Mouse (Mus musculus) heart, embryonic 11.5 days (tissue): Measurements from ENCODE around the gene Tspan31. TPM values are rescaled to one million over a fixed set of nuclear protein-coding genes. Genes with fewer than 3 reads are reported as not detected.

ENCODE experiments used
- ATAC-seq: fragments of 200-750 bp; cut with Nextera tagmentation; replicated peaks from 2 replicates; pipeline ENCODE4 v1.8.0; 2017; ENCODE audit warnings: moderate library complexity; ENCODE audit not compliant: insufficient number of reproducible peaks, low FRiP score, low TSS enrichment
- H3K27ac ChIP-seq: fragments of 300-500 bp; sonication (generic); 2 replicates; pipeline ENCODE4 v1.5.1; 2014; ENCODE audit warnings: mild to moderate bottlenecking, low read depth, low read length
- H3K27me3 ChIP-seq: fragments of 300-500 bp; sonication (generic); 2 replicates; pipeline ENCODE4 v1.6.1; 2014; ENCODE audit warnings: mild to moderate bottlenecking, low read length, mixed read lengths; ENCODE audit not compliant: control insufficient read depth, insufficient read depth
- H3K36me3 ChIP-seq: fragments of 300-500 bp; sonication (generic); 2 replicates; pipeline ENCODE4 v1.6.1; 2014; ENCODE audit warnings: mild to moderate bottlenecking, low read length, moderate library complexity, mixed read lengths; ENCODE audit not compliant: control insufficient read depth, insufficient read depth
- H3K4me1 ChIP-seq: fragments of 300-500 bp; sonication (generic); 2 replicates; pipeline ENCODE4 v1.6.1; 2014; ENCODE audit warnings: low read length; ENCODE audit not compliant: control insufficient read depth, insufficient read depth
- H3K4me2 ChIP-seq: fragments of 300-500 bp; sonication (generic); 2 replicates; pipeline ENCODE4 v1.6.1; 2014; ENCODE audit warnings: mild to moderate bottlenecking, moderate library complexity
- H3K4me3 ChIP-seq: fragments of 300-500 bp; sonication (generic); 2 replicates; pipeline ENCODE4 v1.5.1; 2014; ENCODE audit warnings: low read depth, low read length
- H3K9ac ChIP-seq: fragments of 300-500 bp; sonication (generic); 2 replicates; pipeline ENCODE4 v1.6.1; 2014; ENCODE audit warnings: mild to moderate bottlenecking, low read depth, low read length, moderate library complexity
- H3K9me3 ChIP-seq: fragments of 300-500 bp; sonication (generic); replicated peaks from 2 replicates; pipeline ENCODE4 v1.6.1; 2016; ENCODE audit warnings: low read length; ENCODE audit not compliant: control insufficient read depth
- WGBS: fragments of 180-500 bp; shearing (Covaris S2); extraction: QIAGEN DNeasy Blood & Tissue Kit; methylation state at CpG from one replicate; pipeline ENCODE4 v1.1.7; 2014; ENCODE audit not compliant: insufficient replicate concordance; 5-methylcytosine and 5-hydroxymethylcytosine counted together
- polyA plus RNA-seq: library from polyadenylated mRNA; unstranded; fragments of >200 nt; fragmentation: Nextera tagmentation; extraction: Ambion mirVana; gene quantifications from 2 replicates; pipeline ENCODE4 v1.2.1, GENCODE M21; 2014

The Tspan31 gene
- polyA plus RNA-seq, 1 experiment from 2014 or later: 115 TPM

- no peak overlapping the region for H3K9ac ChIP-seq
- no peaks in the 10 kb centered on the region for H3K36me3 ChIP-seq
- peak overlapping the region; percentile 33 for H3K4me3 ChIP-seq
- no peaks in the 10 kb centered on the region for H3K9me3 ChIP-seq
- H3K4me2 ChIP-seq: peak overlapping the region; percentile 56
- H3K27ac ChIP-seq: no peak overlapping the region
- peaks cover 12% of the 10 kb centered on the region for H3K4me1 ChIP-seq
- H3K27me3 ChIP-seq: peaks cover 86% of the 10 kb centered on the region
- WGBS: 2% methylated on average over 48 of the region's 48 CpGs
- no peak for ATAC-seq
Measured at GRCm38 (mm10) chr10:127080901-127081780, 11.1 kb upstream of the Tspan31 start.

DNA sequence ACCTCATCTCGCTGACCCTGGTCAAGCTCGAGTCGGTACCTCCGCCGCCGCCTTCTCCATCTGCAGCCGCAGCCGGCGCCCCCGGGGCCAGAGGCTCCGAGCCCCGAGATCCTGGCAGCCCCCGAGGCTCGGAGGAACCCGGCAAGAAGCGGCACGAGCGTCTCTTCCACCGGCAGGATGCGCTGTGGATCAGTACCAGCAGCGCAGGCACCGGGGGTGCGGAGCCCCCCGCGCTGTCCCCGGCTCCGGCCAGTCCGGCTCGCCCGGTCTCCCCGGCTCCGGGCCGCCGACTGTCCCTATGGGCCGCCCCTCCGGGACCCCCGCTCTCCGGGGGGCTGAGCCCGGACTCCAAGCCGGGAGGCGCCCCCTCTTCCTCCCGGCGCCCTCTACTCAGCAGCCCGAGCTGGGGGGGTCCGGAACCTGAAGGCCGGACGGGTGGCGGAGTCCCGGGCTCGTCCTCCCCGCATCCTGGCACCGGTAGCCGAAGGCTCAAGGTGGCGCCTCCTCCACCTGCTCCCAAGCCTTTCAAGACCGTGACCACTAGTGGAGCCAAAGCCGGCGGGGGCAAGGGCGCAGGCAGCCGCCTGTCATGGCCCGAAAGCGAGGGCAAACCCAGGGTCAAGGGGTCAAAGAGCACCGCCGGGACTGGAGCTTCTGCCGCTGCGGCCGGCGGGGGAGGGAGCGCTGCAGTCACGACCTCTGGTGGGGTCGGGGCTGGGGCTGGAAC is 9.8 kb upstream of the Tspan31 start:
- Histone ChIP-seq H3K9ac (0 out of 2 replicates have a peak overlapping the region, but pooled peaks have one; percentile 28), H3K27ac (no peak overlapping the region), H3K27me3 (peaks cover 94% of the 10 kb centered on the region), H3K36me3 (no peaks in the 10 kb centered on the region), H3K9me3 (no peaks in the 10 kb centered on the region), H3K4me1 (peaks cover 12% of the 10 kb centered on the region), H3K4me2 (peak overlapping the region; percentile 62), H3K4me3 (peak overlapping the region; percentile 41)
- no peak for ATAC-seq
- 2% methylated on average over 70 of the region's 70 CpGs for WGBS

DNA sequence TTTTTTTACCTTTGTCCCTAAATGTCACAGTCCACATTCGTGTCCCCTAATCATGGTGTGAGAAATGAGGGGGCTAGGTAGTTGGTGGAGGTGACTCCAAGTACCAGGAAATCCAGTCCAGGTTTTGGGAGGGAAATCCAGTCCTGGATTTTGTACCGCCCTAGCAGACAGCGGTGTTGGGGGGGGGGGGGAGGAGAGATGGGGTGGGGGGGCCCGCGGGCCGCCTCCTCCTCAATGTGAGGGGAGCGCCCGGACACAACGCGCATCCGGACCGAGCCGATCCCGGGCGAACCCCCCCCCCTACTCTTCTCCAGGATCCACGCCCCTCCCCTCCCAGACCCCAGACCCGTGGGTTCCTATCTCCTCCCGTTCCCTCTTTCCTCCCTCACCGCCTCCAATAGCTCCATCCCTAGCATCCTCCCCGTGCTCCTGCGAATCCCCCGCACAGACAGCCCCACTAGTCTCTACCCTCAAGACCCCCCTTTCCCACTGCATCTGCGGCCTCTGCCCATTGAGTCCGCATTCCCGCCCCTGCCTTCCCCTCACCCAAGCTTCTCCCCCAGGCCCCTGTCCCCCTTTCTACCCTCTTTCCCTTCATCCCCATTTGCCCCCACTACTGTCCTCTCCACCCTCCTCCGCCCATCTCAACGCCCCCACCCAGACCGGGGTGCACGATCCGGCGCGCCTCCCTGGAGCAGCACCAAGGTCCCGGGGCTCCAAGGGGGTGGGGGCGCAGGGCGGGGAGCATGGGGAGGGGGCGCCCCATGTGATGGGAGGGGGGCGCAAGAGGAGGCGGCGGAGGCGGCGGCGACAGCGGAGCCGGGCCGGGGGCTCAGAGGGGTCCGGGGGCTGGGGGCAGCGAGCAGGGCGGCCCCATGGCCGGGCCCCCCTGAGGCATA is 8.9 kb upstream of the Tspan31 start:
- peaks cover 12% of the 10 kb centered on the region for H3K4me1 ChIP-seq
- no peak for ATAC-seq
- peak overlapping the region; percentile 62 for H3K4me2 ChIP-seq
- no peaks in the 10 kb centered on the region for H3K36me3 ChIP-seq
- WGBS: 1% methylated on average over 41 of the region's 49 CpGs
- H3K27ac ChIP-seq: no peak overlapping the region
- no peaks in the 10 kb centered on the region for H3K9me3 ChIP-seq
- no peak overlapping the region for H3K9ac ChIP-seq
- peak overlapping the region; percentile 41 for H3K4me3 ChIP-seq
- peaks cover 85% of the 10 kb centered on the region for H3K27me3 ChIP-seq

GRCm38 (mm10) chr10:127078001-127078676 is 8.1 kb upstream of the Tspan31 start:
- peaks cover 77% of the 10 kb centered on the region for H3K27me3 ChIP-seq
- peaks cover 12% of the 10 kb centered on the region for H3K4me1 ChIP-seq
- no peak overlapping the region for H3K9ac ChIP-seq
- H3K27ac ChIP-seq: no peak overlapping the region
- H3K4me2 ChIP-seq: peak overlapping the region; percentile 62; the same call in 1 of the 2 replicates
- H3K36me3 ChIP-seq: no peaks in the 10 kb centered on the region
- no peaks in the 10 kb centered on the region for H3K9me3 ChIP-seq
- 3% methylated on average over 12 of the region's 12 CpGs for WGBS
- H3K4me3 ChIP-seq: peak overlapping the region; percentile 41; the same call in 1 of the 2 replicates
- no peak for ATAC-seq

DNA sequence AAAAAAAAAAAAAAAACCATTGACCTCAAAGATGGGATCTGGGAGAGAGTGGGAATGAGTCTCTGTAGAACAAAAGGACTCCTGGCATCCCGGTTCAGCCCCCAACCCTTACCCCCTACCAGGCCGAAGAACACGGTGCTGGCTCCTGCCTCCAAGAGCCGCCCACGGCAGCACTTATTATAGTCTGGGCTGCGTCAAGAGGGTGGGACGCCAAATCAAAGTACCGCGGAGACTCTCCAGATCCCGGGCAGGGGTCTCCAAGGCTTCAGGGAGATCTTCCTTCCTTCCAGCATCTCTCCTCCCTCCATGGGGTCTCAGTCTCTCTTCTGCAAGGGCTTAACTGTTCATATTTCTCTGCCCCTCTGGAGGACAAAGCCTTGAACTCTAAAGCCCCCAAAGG is 7.5 kb upstream of the Tspan31 start:
- ATAC-seq: no peak
- Histone ChIP-seq H3K4me3 (no peak overlapping the region), H3K9ac (no peak overlapping the region), H3K4me1 (peaks cover 12% of the 10 kb centered on the region), H3K4me2 (no peak overlapping the region), H3K9me3 (no peaks in the 10 kb centered on the region), H3K27ac (no peak overlapping the region), H3K36me3 (no peaks in the 10 kb centered on the region), H3K27me3 (peaks cover 71% of the 10 kb centered on the region)
- 9% methylated on average over 10 of the region's 10 CpGs for WGBS

- Histone ChIP-seq H3K4me3 (no peak overlapping the region), H3K9me3 (no peaks in the 10 kb centered on the region), H3K27ac (no peak overlapping the region), H3K27me3 (peaks cover 57% of the 10 kb centered on the region), H3K9ac (no peak overlapping the region), H3K4me1 (peaks cover 13% of the 10 kb centered on the region), H3K4me2 (no peak overlapping the region), H3K36me3 (no peaks in the 10 kb centered on the region)
- ATAC-seq: no peak
- 30% methylated on average over 4 of the region's 4 CpGs for WGBS
Measured at GRCm38 (mm10) chr10:127076082-127076481, 6.0 kb upstream of the Tspan31 start.

- Histone ChIP-seq H3K4me3 (no peak overlapping the region), H3K27me3 (peaks cover 52% of the 10 kb centered on the region), H3K27ac (no peak overlapping the region), H3K4me2 (no peak overlapping the region), H3K9ac (no peak overlapping the region), H3K9me3 (no peaks in the 10 kb centered on the region), H3K36me3 (no peaks in the 10 kb centered on the region), H3K4me1 (peaks cover 16% of the 10 kb centered on the region)
- WGBS: 67% methylated on average over 8 of the region's 8 CpGs
- ATAC-seq: no peak
Measured at GRCm38 (mm10) chr10:127075651-127076050, 5.6 kb upstream of the Tspan31 start.

GRCm38 (mm10) chr10:127075080-127075479 is 5.0 kb upstream of the Tspan31 start, which contains the start of gene Agap2:
Gene Agap2, plus strand, starts transcription at chr10:127075284.
- Histone ChIP-seq H3K4me1 (peaks cover 16% of the 10 kb centered on the region), H3K4me3 (no peak within 1 kb of the TSS), H3K27me3 (peaks cover 47% of the 10 kb centered on the region), H3K9ac (no peak within 1 kb of the TSS), H3K4me2 (no peak within 1 kb of the TSS), H3K9me3 (no peaks in the 10 kb centered on the region), H3K27ac (no peak within 1 kb of the TSS), H3K36me3 (no peaks in the 10 kb centered on the region)
- WGBS: 50% methylated on average over 9 of the region's 9 CpGs
- ATAC-seq: no peak
